Mouse (Mus musculus): ENCODE measurements around the gene Cep78.
"Not testable (repeated sequence)": the region's sequence is repeated elsewhere in the genome, so short reads cannot be mapped to it uniquely, and the experiment has no call there.

The Cep78 gene

DNA sequence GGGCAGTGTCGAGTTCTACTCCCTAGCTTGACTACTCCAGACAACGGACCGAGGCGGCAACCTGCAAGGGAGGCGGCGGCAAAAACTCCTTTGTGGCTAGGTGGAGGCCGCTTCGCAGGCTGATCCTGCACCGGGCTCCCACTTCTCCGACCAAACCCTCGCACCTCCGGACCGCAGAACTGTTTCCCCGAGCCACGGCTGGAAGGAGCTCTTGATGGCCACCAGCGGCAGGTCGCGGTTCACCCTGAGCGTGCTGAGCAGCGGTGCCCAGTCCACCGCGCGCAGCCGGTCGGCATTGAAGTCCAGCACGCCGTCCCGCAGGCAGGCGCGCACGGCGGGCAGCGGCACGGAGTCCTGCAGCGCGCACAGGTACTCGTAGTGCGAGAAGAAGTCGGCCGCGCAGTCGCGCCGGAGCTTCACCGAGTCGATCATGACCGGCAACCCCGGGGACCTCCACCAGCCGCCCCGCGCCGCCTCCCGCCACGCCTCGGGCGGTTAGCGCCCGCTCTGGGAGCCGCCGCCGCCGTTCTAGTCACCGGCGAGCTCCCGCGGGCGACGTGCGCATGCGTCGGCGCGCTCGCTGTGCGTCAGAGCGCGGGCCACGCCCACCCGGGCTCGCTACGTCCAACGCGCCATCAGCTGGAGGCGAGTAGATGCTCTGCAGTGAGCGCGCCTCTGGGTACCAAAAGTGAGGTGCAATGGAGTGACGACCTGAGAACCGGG, at the start of gene Cep78:
Gene Cep78, minus strand, starts transcription at position 541 of the 723 bp plus-strand sequence.
- DNase-seq (ENCODE audit: low read depth), result peak; percentile 83

- DNase-seq (ENCODE audit: low read depth), result no peak
Observed at GRCm38 (mm10) chr19:16031276-16031675, 46.5 kb upstream of the Cep78 start.

DNA sequence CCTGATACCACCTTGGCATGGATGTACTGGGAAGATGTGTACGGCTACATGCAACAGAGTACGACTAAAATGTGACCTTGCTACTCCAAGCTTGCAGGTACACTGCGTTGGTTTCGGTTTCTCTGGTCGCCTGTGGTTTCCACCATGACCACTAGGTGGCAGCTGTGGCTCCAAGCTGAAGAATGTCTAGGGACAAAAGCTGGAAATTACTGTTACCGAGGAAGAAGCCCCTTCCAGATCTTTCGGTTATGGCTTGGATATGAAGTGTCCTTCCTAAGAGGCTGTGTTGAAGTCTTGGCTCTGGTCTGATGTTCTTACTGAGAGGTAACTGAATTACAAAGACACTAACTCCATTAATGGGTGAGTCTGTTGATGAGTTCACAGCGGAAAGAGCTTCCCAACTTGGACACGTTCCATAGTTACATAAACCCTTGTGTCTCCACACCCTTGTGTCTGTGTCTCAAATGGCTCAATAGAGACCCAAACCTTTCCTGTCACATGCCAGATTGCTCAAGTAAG, 44.5 kb upstream of the Cep78 start:
- not testable (repeated sequence) for DNase-seq (ENCODE audit: low read depth)

- DNase-seq (ENCODE audit: low read depth), result peak; percentile 24
Observed at GRCm38 (mm10) chr19:16028746-16029252, 44.0 kb upstream of the Cep78 start.

DNA sequence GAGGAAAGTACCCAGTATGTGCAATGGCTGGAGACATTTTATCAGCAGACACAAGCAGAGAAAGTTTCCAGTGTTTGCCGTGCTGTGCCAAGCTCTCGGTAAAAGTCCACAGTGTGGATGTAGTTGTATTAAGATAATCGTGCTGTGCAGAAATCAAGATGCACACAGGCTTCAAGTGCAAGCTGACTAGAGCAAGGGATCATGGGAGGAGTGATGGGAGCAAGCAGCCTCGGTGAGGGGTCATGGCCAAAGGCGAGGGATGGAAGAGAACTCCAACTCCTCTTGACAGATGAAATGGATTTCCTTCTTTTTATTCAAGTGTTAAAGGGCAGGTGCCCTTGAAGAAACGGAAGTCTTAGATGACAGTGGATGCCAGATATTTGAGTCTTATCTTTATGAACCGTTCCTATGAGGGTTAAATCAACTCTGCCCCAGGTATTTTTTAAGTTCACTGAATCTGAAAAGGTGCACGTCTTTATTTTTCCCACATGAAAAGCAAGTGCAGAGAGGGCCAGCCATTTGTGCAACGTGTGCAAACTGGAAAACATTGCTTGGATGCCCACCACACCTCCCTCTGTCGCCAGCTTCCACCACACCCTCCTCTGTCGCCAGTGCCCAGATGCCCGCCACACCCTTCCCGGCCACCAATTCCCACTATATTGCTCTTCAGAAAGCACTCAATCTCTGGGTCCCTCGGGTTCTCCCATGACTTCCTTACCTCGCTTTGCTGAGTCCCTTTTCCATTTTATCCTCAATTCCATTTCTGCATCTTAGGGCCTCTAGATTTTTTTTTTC, 43.3 kb upstream of the Cep78 start:
- DNase-seq (ENCODE audit: low read depth), result no peak

- DNase-seq (ENCODE audit: low read depth), result no peak
Observed at GRCm38 (mm10) chr19:16026276-16026675, 41.5 kb upstream of the Cep78 start.

GRCm38 (mm10) chr19:16022178-16022577, 37.4 kb upstream of the Cep78 start:
- no peak for DNase-seq (ENCODE audit: low read depth)

- DNase-seq (ENCODE audit: low read depth), result no peak
Observed at GRCm38 (mm10) chr19:16016171-16016570, 31.4 kb upstream of the Cep78 start.

DNA sequence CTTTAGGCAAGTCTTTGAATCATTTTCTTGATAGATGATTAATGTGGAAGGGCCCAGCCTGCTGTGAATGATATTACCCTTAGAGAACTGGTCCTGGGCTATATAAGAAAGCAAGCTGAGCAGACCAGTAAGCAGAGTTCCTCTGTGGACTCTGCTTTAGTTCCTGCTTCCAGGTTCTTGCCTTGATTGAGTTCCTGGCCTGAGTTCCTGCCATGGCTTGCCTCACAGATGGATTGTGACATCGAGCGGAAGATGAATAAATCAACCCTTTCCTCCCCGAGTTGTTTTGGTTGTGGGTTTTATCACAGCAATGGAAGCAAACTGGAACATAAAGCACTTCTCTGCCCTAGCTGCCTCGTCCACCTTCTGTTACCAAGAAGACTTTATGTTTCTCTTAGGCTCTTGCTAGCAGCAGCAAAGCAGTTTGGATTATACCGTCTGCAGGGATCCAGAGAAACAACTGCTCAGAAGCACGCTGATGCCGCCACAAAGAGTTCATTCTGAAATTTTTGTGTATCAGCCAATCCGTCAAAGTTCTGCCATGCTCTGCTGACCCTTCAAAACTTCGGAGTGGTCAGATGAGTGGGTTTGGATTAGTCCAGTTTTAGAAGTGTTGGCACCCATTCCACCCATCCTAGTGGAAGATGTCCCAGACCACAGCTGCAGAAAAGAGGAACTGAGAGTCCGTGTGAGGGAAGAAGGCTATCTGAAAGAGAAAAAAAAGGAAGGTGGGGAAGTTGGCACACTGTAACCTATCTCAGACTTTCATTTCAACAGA, 30.6 kb upstream of the Cep78 start:
- DNase-seq (ENCODE audit: low read depth), result no peak

DNA sequence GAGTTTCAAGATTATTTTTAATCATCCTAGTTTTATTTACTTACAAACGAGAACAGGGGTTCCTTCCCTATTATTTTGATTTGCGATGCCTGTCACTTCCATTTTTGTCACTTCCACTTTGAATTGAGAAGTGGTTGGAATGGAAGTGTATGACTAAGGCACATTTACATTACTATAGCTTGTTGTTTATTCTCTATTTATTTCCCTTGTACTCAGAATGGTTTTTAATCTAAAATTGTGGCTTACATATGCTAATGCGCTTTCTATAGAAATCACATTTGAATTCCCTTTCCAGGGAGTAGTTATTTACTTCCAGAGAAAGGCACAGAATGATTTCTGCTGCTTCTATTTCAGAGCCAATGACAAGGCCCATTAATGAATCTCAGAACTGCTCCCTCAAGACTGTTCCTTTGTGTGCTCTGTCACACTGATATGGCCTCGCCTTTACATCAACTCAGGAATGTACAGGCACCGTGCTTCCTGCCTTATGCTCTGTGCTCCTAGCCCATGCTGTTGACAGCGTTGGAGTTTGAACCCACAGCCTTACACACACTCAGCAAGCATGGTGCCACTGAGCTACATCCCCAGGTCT, 25.1 kb upstream of the Cep78 start:
- no peak for DNase-seq (ENCODE audit: low read depth)

- no peak for DNase-seq (ENCODE audit: low read depth)
Observed at GRCm38 (mm10) chr19:16009111-16009510, 24.3 kb upstream of the Cep78 start.

DNA sequence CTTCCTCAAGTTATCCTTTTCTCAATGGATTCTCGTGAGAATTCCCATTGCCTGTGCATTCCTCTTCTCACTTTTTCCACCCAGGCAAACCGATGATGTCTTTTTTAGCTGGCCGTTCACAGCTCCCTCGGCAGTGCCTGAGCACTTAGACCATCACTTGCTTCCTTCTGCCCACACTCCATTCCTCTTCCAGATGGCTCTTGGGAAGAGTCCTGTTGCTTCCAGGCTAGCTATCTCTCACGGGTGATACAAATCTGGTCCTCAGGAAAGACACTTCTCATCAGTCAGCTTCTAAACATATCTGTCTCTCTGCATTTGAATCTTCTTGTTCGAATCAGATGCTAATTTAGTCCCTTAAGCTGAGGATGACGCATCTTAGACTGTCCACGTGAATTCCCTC, 22.3 kb upstream of the Cep78 start:
- DNase-seq (ENCODE audit: low read depth), result no peak

GRCm38 (mm10) chr19:15998157-15998556, 13.4 kb upstream of the Cep78 start:
- DNase-seq (ENCODE audit: low read depth), result no peak

DNA sequence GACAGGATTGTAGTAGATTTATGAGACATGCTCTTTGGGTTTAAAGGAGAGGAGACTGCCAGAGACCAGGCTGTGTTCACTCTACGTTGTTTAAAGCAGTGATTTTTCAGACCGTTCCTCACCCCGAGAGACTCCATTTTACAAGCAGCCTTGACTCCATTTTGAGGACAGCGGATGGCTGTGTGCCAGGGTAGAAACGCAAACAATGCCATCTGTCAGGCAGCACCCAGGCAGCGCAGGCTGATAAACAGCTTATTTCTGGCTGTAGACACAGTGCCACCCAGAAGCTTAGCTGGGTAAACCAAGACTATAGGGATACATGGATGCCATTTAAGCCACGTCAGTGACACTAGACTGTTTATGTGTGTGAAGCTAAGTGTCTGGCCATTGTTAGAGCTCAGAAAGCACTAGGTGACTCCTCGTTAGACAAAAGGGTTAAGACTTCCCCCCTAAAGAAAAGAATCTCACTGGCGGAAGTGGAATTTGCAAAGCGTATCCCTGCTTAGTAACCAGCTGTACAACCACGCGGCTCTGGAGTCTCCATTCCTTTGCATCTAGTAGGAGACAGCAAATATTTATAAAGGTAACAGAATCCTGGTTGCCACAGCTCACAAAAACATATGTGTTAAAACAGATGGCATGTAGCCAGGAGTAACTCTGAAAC, 12.2 kb upstream of the Cep78 start:
- no peak for DNase-seq (ENCODE audit: low read depth)

GRCm38 (mm10) chr19:15990102-15990501, 5.3 kb upstream of the Cep78 start:
- no peak for DNase-seq (ENCODE audit: low read depth)

DNA sequence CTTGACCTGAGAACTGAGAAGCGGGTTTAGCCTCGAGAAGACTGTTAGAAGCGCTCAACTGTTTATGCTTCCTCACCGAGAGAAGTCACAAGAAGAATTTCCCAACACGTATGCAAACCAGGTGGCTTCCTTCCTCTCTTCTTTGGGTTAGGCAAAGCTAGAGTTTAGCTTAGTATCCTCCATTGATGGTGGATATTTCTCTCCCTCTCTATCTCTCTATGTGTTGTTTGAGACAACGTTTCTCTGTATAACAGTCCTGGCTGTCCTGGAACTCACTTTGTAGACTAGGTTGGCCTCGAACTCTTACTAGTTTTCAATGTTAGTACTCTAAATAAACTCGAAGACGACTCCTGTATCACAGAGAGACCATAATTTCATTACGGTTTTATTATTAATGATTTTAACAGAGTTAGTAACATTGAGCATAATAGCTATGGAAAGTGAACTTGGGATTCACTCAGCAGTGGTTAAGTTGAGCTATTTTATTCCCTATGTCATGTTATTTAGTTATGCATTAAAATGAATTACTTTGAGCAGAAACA, 454 bp upstream of the Cep78 start:
- no peak for DNase-seq (ENCODE audit: low read depth)

DNA sequence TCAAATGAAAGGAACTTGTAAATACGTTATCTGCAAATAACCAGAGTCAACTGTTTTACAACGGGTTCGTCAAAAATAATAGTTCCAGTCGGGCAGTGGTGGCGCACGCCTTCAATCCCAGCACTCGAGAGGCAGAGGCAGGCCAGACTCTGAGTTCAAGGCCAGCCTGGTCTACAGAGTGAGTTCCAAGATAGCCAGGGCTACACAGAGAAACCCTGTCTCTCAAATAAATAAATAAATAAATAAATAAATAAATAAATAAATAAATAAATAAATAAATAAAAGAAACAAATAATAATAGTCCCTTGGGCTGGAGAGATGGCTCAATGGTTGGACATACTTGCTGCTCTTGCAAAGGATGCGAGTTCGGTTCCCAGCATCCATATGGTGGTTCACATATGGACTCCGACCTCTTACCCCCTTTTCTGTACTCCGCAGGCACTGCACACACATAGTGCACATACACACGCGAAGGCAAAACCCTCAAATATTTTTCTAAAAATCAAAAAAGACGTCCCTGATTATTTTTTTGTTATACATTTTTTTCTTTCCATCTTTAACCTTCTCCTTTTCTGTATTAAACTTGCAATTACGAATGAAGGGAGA, 947 bp downstream of the Cep78 start:
- DNase-seq (ENCODE audit: low read depth), result no peak

- DNase-seq (ENCODE audit: low read depth), result no peak
Observed at GRCm38 (mm10) chr19:15982926-15983738, 1.7 kb downstream of the Cep78 start.

DNA sequence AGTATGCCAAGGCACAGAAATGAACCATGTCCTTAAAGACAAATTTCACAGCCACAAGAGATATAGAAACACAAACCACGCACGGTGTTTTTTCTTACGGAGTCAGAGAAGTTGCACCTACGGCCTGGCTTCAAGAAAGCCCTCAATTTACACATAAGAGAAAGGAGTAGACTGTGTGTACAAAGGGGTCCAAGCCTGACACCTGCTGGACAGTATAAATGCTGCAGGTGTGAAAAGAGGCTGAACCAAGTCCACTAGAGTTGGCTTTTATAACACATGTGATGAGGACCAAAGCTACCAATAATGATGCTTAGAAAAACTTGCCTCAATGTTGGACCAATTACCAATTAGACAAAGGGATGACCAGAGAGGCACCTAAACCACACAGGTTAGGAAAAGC, 2.9 kb downstream of the Cep78 start:
- DNase-seq (ENCODE audit: low read depth), result peak; percentile 59

- DNase-seq (ENCODE audit: low read depth), result no peak
Observed at GRCm38 (mm10) chr19:15973365-15973764, 11.4 kb downstream of the Cep78 start.
